Mouse (Mus musculus): ENCODE data around the gene Bora. TPM values are rescaled to one million over a fixed set of nuclear protein-coding genes. Genes with fewer than 3 reads are reported as not detected.

Bora gene
- polyA plus RNA-seq, 1 experiment from 2014 or later, result 15.4 TPM

Other genes with a start within 250 kb of the Bora start
- 0.51 TPM in 1 of 2 replicates, not detected in the other for gene Rpl36a-ps1, start 51.9 kb upstream of the Bora start, polyA plus RNA-seq (2015; fragmentation: Nextera tagmentation; extraction: Ambion mirVana)
- gene Mzt1, start 88 bp upstream of the Bora start, polyA plus RNA-seq (2015; fragmentation: Nextera tagmentation; extraction: Ambion mirVana), result 98.4 and 99.5 TPM in 2 replicates
- gene Pibf1, start 53.2 kb downstream of the Bora start, polyA plus RNA-seq (2015; fragmentation: Nextera tagmentation; extraction: Ambion mirVana), result 17.1 TPM in 2 replicates
- gene Dis3, start 53.5 kb downstream of the Bora start, polyA plus RNA-seq (2015; fragmentation: Nextera tagmentation; extraction: Ambion mirVana), result 22.1 and 23.0 TPM in 2 replicates